Mouse (Mus musculus): ENCODE data around the gene Hdhd5. TPM values are rescaled to one million over a fixed set of nuclear protein-coding genes. Genes with fewer than 3 reads are reported as not detected.

Gene Hdhd5
- polyA plus RNA-seq, 1 experiment from 2014 or later = 15.7 TPM

GRCm38 (mm10) chr6:120479302-120479701 is 51.8 kb downstream of the Hdhd5 start:
- H3K9ac ChIP-seq = no peak overlapping the region
- no peak for ATAC-seq
- H3K36me3 ChIP-seq (ENCODE audit: poor library complexity, severe bottlenecking) = peaks cover 11% of the 10 kb centered on the region; the same call in 1 of the 2 replicates
- H3K4me2 ChIP-seq = no peak overlapping the region
- 0 out of 2 replicates have a peak, but pooled peaks cover 3% of the 10 kb centered on the region for H3K4me1 ChIP-seq
- no peak overlapping the region for H3K27ac ChIP-seq
- H3K27me3 ChIP-seq = no peaks in the 10 kb centered on the region
- H3K9me3 ChIP-seq (replicated peaks) = no peaks in the 10 kb centered on the region
- 98% methylated on average over 2 of the region's 2 CpGs for WGBS
- no peak overlapping the region for H3K4me3 ChIP-seq

- H3K4me2 ChIP-seq = no peak overlapping the region
- no peak overlapping the region for H3K9ac ChIP-seq
- ATAC-seq = no peak
- H3K27me3 ChIP-seq = no peaks in the 10 kb centered on the region
- no peaks in the 10 kb centered on the region for H3K9me3 ChIP-seq (replicated peaks)
- WGBS = 82% methylated on average over 8 of the region's 8 CpGs
- no peaks in the 10 kb centered on the region for H3K36me3 ChIP-seq (ENCODE audit: poor library complexity, severe bottlenecking)
- no peak overlapping the region for H3K27ac ChIP-seq
- no peak overlapping the region for H3K4me3 ChIP-seq
- H3K4me1 ChIP-seq = peaks cover 28% of the 10 kb centered on the region
Observed at GRCm38 (mm10) chr6:120475288-120475687, 55.8 kb downstream of the Hdhd5 start.

GRCm38 (mm10) chr6:120473427-120473826 is 57.7 kb downstream of the Hdhd5 start:
- Histone ChIP-seq H3K9me3 (replicated peaks) (no peaks in the 10 kb centered on the region), H3K27ac (peak overlapping the region; percentile 41), H3K36me3 (ENCODE audit: poor library complexity, severe bottlenecking) (no peaks in the 10 kb centered on the region), H3K4me2 (no peak overlapping the region), H3K4me3 (no peak overlapping the region), H3K4me1 (peaks cover 28% of the 10 kb centered on the region), H3K9ac (no peak overlapping the region), H3K27me3 (no peaks in the 10 kb centered on the region)
- WGBS = 38% methylated on average over 4 of the region's 5 CpGs
- ATAC-seq = 0 out of 2 replicates have a peak, but pooled peaks have one; percentile 12

GRCm38 (mm10) chr6:120472455-120473140 is 58.5 kb downstream of the Hdhd5 start:
- Histone ChIP-seq H3K27ac (peak overlapping the region; percentile 84), H3K4me2 (peak overlapping the region; percentile 33), H3K4me1 (peaks cover 28% of the 10 kb centered on the region), H3K27me3 (no peaks in the 10 kb centered on the region), H3K9me3 (replicated peaks) (no peaks in the 10 kb centered on the region), H3K4me3 (no peak overlapping the region), H3K36me3 (ENCODE audit: poor library complexity, severe bottlenecking) (no peaks in the 10 kb centered on the region), H3K9ac (peak overlapping the region; percentile 31; the same call in 1 of the 2 replicates)
- 14% methylated on average over 8 of the region's 8 CpGs for whole genome bisulfite sequencing
- ATAC-seq = peak; percentile 61

GRCm38 (mm10) chr6:120471991-120472441 is 59.1 kb downstream of the Hdhd5 start:
- 5% methylated on average over 5 of the region's 5 CpGs for WGBS
- peak overlapping the region; percentile 33 for H3K4me2 ChIP-seq
- no peak overlapping the region for H3K4me3 ChIP-seq
- 0 out of 2 replicates have a peak, but pooled peaks cover 2% of the 10 kb centered on the region for H3K27me3 ChIP-seq
- peak overlapping the region; percentile 84 for H3K27ac ChIP-seq
- H3K9me3 ChIP-seq (replicated peaks) = no peaks in the 10 kb centered on the region
- peaks cover 28% of the 10 kb centered on the region for H3K4me1 ChIP-seq
- peak overlapping the region; percentile 31; the same call in 1 of the 2 replicates for H3K9ac ChIP-seq
- ATAC-seq = peak; percentile 91
- no peaks in the 10 kb centered on the region for H3K36me3 ChIP-seq (ENCODE audit: poor library complexity, severe bottlenecking)

GRCm38 (mm10) chr6:120470666-120471065 is 60.5 kb downstream of the Hdhd5 start:
- Histone ChIP-seq H3K27me3 (peaks cover 2% of the 10 kb centered on the region; the same call in 1 of the 2 replicates), H3K4me1 (peaks cover 28% of the 10 kb centered on the region), H3K36me3 (ENCODE audit: poor library complexity, severe bottlenecking) (no peaks in the 10 kb centered on the region), H3K9me3 (replicated peaks) (no peaks in the 10 kb centered on the region), H3K4me3 (no peak overlapping the region), H3K4me2 (no peak overlapping the region), H3K9ac (no peak overlapping the region), H3K27ac (no peak overlapping the region)
- no peak for ATAC-seq
- WGBS = 91% methylated on average over 1 of the region's 1 CpGs

- Histone ChIP-seq H3K9ac (no peak overlapping the region), H3K4me1 (peaks cover 28% of the 10 kb centered on the region), H3K27ac (no peak overlapping the region), H3K36me3 (ENCODE audit: poor library complexity, severe bottlenecking) (no peaks in the 10 kb centered on the region), H3K4me3 (no peak overlapping the region), H3K9me3 (replicated peaks) (no peaks in the 10 kb centered on the region), H3K4me2 (no peak overlapping the region), H3K27me3 (peaks cover 10% of the 10 kb centered on the region)
- no peak for ATAC-seq
Observed at GRCm38 (mm10) chr6:120469770-120470169, 61.3 kb downstream of the Hdhd5 start.

GRCm38 (mm10) chr6:120469268-120469667 is 61.9 kb downstream of the Hdhd5 start:
- Histone ChIP-seq H3K9me3 (replicated peaks) (no peaks in the 10 kb centered on the region), H3K27me3 (peaks cover 15% of the 10 kb centered on the region), H3K36me3 (ENCODE audit: poor library complexity, severe bottlenecking) (no peaks in the 10 kb centered on the region), H3K9ac (no peak overlapping the region), H3K4me3 (no peak overlapping the region), H3K27ac (no peak overlapping the region), H3K4me1 (peaks cover 32% of the 10 kb centered on the region), H3K4me2 (no peak overlapping the region)
- WGBS = 73% methylated on average over 3 of the region's 3 CpGs
- no peak for ATAC-seq

- Histone ChIP-seq H3K4me2 (no peak overlapping the region), H3K9ac (no peak overlapping the region), H3K9me3 (replicated peaks) (no peaks in the 10 kb centered on the region), H3K4me1 (peaks cover 36% of the 10 kb centered on the region), H3K27ac (no peak overlapping the region), H3K27me3 (peaks cover 25% of the 10 kb centered on the region), H3K36me3 (ENCODE audit: poor library complexity, severe bottlenecking) (no peaks in the 10 kb centered on the region), H3K4me3 (no peak overlapping the region)
- WGBS = 98% methylated on average over 4 of the region's 4 CpGs
- ATAC-seq = no peak
Observed at GRCm38 (mm10) chr6:120468259-120468658, 62.9 kb downstream of the Hdhd5 start.

GRCm38 (mm10) chr6:120466609-120467329 is 64.3 kb downstream of the Hdhd5 start:
- Histone ChIP-seq H3K9me3 (replicated peaks) (no peaks in the 10 kb centered on the region), H3K4me3 (no peak overlapping the region), H3K9ac (no peak overlapping the region), H3K4me1 (peaks cover 21% of the 10 kb centered on the region), H3K36me3 (ENCODE audit: poor library complexity, severe bottlenecking) (no peaks in the 10 kb centered on the region), H3K27me3 (peaks cover 40% of the 10 kb centered on the region), H3K27ac (no peak overlapping the region), H3K4me2 (no peak overlapping the region)
- 80% methylated on average over 10 of the region's 10 CpGs for WGBS
- no peak for ATAC-seq

- no peak overlapping the region for H3K27ac ChIP-seq
- 53% methylated on average over 4 of the region's 4 CpGs for WGBS
- H3K4me2 ChIP-seq = no peak overlapping the region
- H3K27me3 ChIP-seq = peaks cover 48% of the 10 kb centered on the region
- H3K9me3 ChIP-seq (replicated peaks) = no peaks in the 10 kb centered on the region
- H3K4me3 ChIP-seq = no peak overlapping the region
- peaks cover 14% of the 10 kb centered on the region for H3K4me1 ChIP-seq
- H3K9ac ChIP-seq = no peak overlapping the region
- ATAC-seq = no peak
- H3K36me3 ChIP-seq (ENCODE audit: poor library complexity, severe bottlenecking) = no peaks in the 10 kb centered on the region
Observed at GRCm38 (mm10) chr6:120465393-120465792, 65.7 kb downstream of the Hdhd5 start.

GRCm38 (mm10) chr6:120464406-120464939 is 66.6 kb downstream of the Hdhd5 start:
- 54% methylated on average over 9 of the region's 9 CpGs for WGBS
- Histone ChIP-seq H3K9me3 (replicated peaks) (no peaks in the 10 kb centered on the region), H3K4me3 (0 out of 2 replicates have a peak overlapping the region, but pooled peaks have one; percentile 3), H3K9ac (no peak overlapping the region), H3K4me2 (peak overlapping the region; percentile 70), H3K36me3 (ENCODE audit: poor library complexity, severe bottlenecking) (no peaks in the 10 kb centered on the region), H3K27ac (no peak overlapping the region), H3K4me1 (peaks cover 14% of the 10 kb centered on the region), H3K27me3 (peaks cover 48% of the 10 kb centered on the region)
- ATAC-seq = no peak

Measured in forebrain, embryonic 13.5 days (tissue).